Mouse (Mus musculus) megakaryocyte, embryonic 14.5 days (primary cell): ENCODE measurements around the gene Gm973.

Experiments
- FLI1 ChIP-seq: IDR thresholded peaks from 2 replicates; pipeline ENCODE4 v1.6.1; 2012; ENCODE audit warnings: low read length, inconsistent platforms, mixed read lengths
- GATA1 ChIP-seq: IDR thresholded peaks from 3 replicates; pipeline ENCODE4 v1.6.1; 2012; ENCODE audit warnings: mixed read lengths, low read length, inconsistent platforms, borderline replicate concordance

- TF ChIP-seq GATA1, result no peak
- TF ChIP-seq FLI1, result no peak
Observed at GRCm38 (mm10) chr1:59642488-59642887, 126.4 kb downstream of the Gm973 start.
